Comparison of ENCODE assay signal across 17 mouse cellular contexts in the genomic region with DNA sequence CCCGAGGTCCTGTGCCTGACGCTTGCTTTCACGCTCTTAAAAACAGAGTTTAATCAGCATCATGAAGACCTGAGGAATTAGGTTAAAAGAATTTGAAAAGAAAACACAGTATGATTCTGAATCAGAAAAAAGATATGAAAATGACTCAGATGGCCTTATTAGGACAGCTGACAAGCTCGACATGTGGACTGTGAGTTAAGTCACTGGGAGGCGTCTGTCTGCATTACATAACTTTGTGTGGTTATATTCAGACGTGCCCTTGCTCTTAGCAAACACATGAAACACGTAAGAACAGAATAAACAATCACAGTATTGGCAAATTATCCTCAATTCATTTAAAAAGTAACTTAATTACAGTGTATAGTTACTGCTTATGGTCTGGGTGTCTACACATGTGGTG. TPM values are rescaled to one million over a fixed set of nuclear protein-coding genes. Genes with fewer than 3 reads are reported as not detected.
A peak's percentile ranks its signal among the peaks of the same experiment; 100 is the strongest.
DNase-seq lines count a peak whose midpoint lies in the region; ATAC-seq and TF ChIP-seq lines count a peak whose summit lies in the region.
"Had no signal": no experiment of that assay in that cellular context is flagged by ENCODE, and none has a peak within 500 bp of the region (broad histone marks: within the 10 kb centered on the region; RNA-seq: fewer than 3 reads in every experiment).

No protein-coding gene starts in this region.

- no peak for TF ChIP-seq CTCF in lung, postnatal 0 days (IDR thresholded peaks at IDR 0.05)

- no peak overlapping the region for H3K4me2 ChIP-seq in lung, postnatal 0 days (replicated peaks; ENCODE audit: low read depth, low read length)
- H3K4me2 ChIP-seq in myocyte (ENCODE audit: low read depth) = peak overlapping the region; percentile 82
- H3K4me2 ChIP-seq in midbrain, embryonic 11.5 days = no peak overlapping the region
- H3K4me2 ChIP-seq: embryonic facial prominence, embryonic 13.5 days; forebrain, embryonic 13.5 days; hindbrain, embryonic 14.5 days; limb, embryonic 12.5 days; midbrain, embryonic 15.5 days had no signal

- peak; percentile 62 for ATAC-seq in lung, postnatal 0 days
- no peak for ATAC-seq in midbrain, embryonic 11.5 days (ENCODE audit: low FRiP score)
- ATAC-seq: forebrain, embryonic 13.5 days; midbrain, embryonic 15.5 days had no signal

- H3K36me3 ChIP-seq in lung, postnatal 0 days (ENCODE audit: insufficient read depth, low read length) = no peaks in the 10 kb centered on the region
- no peaks in the 10 kb centered on the region for H3K36me3 ChIP-seq in myocyte (ENCODE audit: control insufficient read depth, insufficient read depth)
- no peaks in the 10 kb centered on the region for H3K36me3 ChIP-seq in midbrain, embryonic 11.5 days (ENCODE audit: control insufficient read depth, insufficient read depth, low read length)
- H3K36me3 ChIP-seq: embryonic facial prominence, embryonic 13.5 days; limb, embryonic 12.5 days; midbrain, embryonic 15.5 days had no signal

- peak; percentile 52; the same call in 1 of the 2 replicates for TF ChIP-seq EP300 in lung, postnatal 0 days (IDR thresholded peaks at IDR 0.05)

- TF ChIP-seq POLR2A in myocyte (IDR thresholded peaks at IDR 0.05; ENCODE audit: insufficient read length, low read depth) = no peak

- no peaks in the 10 kb centered on the region for H3K79me2 ChIP-seq in myocyte (ENCODE audit: control insufficient read depth, insufficient read depth)

- no peaks in the 10 kb centered on the region for H3K9me3 ChIP-seq in lung, postnatal 0 days (ENCODE audit: low read length)
- no peaks in the 10 kb centered on the region for H3K9me3 ChIP-seq in midbrain, embryonic 11.5 days (ENCODE audit: control insufficient read depth, low read length)
- H3K9me3 ChIP-seq: embryonic facial prominence, embryonic 13.5 days; forebrain, embryonic 13.5 days; limb, embryonic 12.5 days; midbrain, embryonic 15.5 days had no signal

- DNase-seq in adrenal gland, adult (ENCODE audit: inconsistent age in 2 of 2, low spot score in 1 of 2) = peak; percentile 40 to 73
- no peak for DNase-seq in adrenal gland, postnatal 4 days (ENCODE audit: low spot score in 2 of 2)
- DNase-seq in lung, postnatal 0 days (ENCODE audit: low spot score) = peak; percentile 78
- no peak for DNase-seq in lung, postnatal 14 days
- DNase-seq in midbrain, embryonic 11.5 days (ENCODE audit: low spot score, missing footprints) = no peak
- no peak for DNase-seq in kidney, adult 9 months
- DNase-seq: cerebellum, adult 8-10 months; heart, adult 2 months; kidney, adult 18-20 months; kidney, postnatal 36 days had no signal

- no peaks in the 10 kb centered on the region for H3K27me3 ChIP-seq in lung, postnatal 0 days (replicated peaks; ENCODE audit: insufficient read depth, low read length)
- H3K27me3 ChIP-seq in myocyte (ENCODE audit: control insufficient read depth, insufficient read depth, insufficient read length) = no peaks in the 10 kb centered on the region
- no peaks in the 10 kb centered on the region for H3K27me3 ChIP-seq in midbrain, embryonic 11.5 days (ENCODE audit: control insufficient read depth, insufficient read depth, low read length)
- H3K27me3 ChIP-seq: embryonic facial prominence, embryonic 13.5 days; forebrain, embryonic 13.5 days; limb, embryonic 12.5 days; midbrain, embryonic 15.5 days had no signal

- peaks cover 4% of the 10 kb centered on the region; the same call in 1 of the 2 replicates for H3K4me1 ChIP-seq in lung, postnatal 0 days (ENCODE audit: insufficient read depth, low read depth, low read length)
- peaks cover 15% of the 10 kb centered on the region for H3K4me1 ChIP-seq in brown adipose tissue, adult 24 weeks (ENCODE audit: control insufficient read depth, insufficient read depth, insufficient read length, low read length)
- H3K4me1 ChIP-seq in midbrain, embryonic 11.5 days (ENCODE audit: control insufficient read depth, insufficient read depth, low read length) = no peaks in the 10 kb centered on the region
- H3K4me1 ChIP-seq: forebrain, embryonic 13.5 days; limb, embryonic 12.5 days; midbrain, embryonic 15.5 days had no signal

- no peak overlapping the region for H3K9ac ChIP-seq in lung, postnatal 0 days (replicated peaks; ENCODE audit: low read depth)
- no peak overlapping the region for H3K9ac ChIP-seq in midbrain, embryonic 11.5 days (ENCODE audit: low read length)
- H3K9ac ChIP-seq: embryonic facial prominence, embryonic 13.5 days; forebrain, embryonic 13.5 days; hindbrain, embryonic 14.5 days; limb, embryonic 12.5 days; midbrain, embryonic 15.5 days had no signal

- no peak overlapping the region for H3ac ChIP-seq in myocyte (ENCODE audit: control insufficient read depth, insufficient read length)

- H3K27ac ChIP-seq in lung, postnatal 0 days (ENCODE audit: low read length) = peak overlapping the region; percentile 38; the same call in 1 of the 2 replicates
- H3K27ac ChIP-seq in brown adipose tissue, adult 24 weeks (replicated peaks; ENCODE audit: low read depth, low read length) = peak overlapping the region; percentile 89
- no peak overlapping the region for H3K27ac ChIP-seq in midbrain, embryonic 11.5 days (ENCODE audit: low read depth, low read length)
- H3K27ac ChIP-seq: embryonic facial prominence, embryonic 13.5 days; forebrain, embryonic 13.5 days; heart, adult 2 months; hindbrain, embryonic 14.5 days; limb, embryonic 12.5 days; midbrain, embryonic 15.5 days had no signal

- 35% methylated on average over 7 of the region's 7 CpGs for WGBS in lung, postnatal 0 days
- 83% methylated on average over 7 of the region's 7 CpGs for WGBS in midbrain, embryonic 11.5 days

- no peak overlapping the region for H3K4me3 ChIP-seq in lung, postnatal 0 days (ENCODE audit: low read depth, low read length)
- no peak overlapping the region for H3K4me3 ChIP-seq in brown adipose tissue, adult 24 weeks (ENCODE audit: insufficient read depth, low read depth, low read length)
- no peak overlapping the region for H3K4me3 ChIP-seq in myocyte
- H3K4me3 ChIP-seq in midbrain, embryonic 11.5 days (ENCODE audit: low read depth, low read length) = no peak overlapping the region
- H3K4me3 ChIP-seq: embryonic facial prominence, embryonic 13.5 days; forebrain, embryonic 13.5 days; heart, adult 2 months; limb, embryonic 12.5 days; midbrain, embryonic 15.5 days had no signal

TF ChIP-seq in myocyte, 11 proteins besides CTCF, POLR2A, EP300 and RAD21:
- TF ChIP-seq SRF (IDR thresholded peaks at IDR 0.05; ENCODE audit: control insufficient read depth, insufficient read length, low read depth) (peak; percentile 70), TCF12 (IDR thresholded peaks at IDR 0.05; ENCODE audit: insufficient read depth, poor library complexity, severe bottlenecking) (no peak)

RNA-seq across cellular contexts. Expression of gene Mrtfb, which starts 16.0 kb away (rescaled TPM):
- total RNA-seq in adrenal gland, postnatal 4 days (2021) = 10 to 100 TPM; 40.7 to 43.5 TPM
- polyA plus RNA-seq in lung, postnatal 0 days (2015; fragmentation: Nextera tagmentation; extraction: Ambion mirVana) = 21.8 and 24.0 TPM in 2 replicates
- polyA plus RNA-seq in brown adipose tissue, adult 24 weeks (2012; ENCODE audit: insufficient read depth, insufficient read length, missing spikeins) = 7.1 and 8.3 TPM in 2 replicates
- polyA plus RNA-seq in myocyte (2012; fragmentation: generic; extraction: Trizol) = 5.2 TPM
- 18.7 and 19.1 TPM in 2 replicates for polyA plus RNA-seq in midbrain, embryonic 11.5 days (2014; fragmentation: Nextera tagmentation; extraction: Ambion mirVana)

Comparison
In these comparisons a context has a peak if more than half of its experiments do, and no peak if none do; other contexts are left out.
1. DNase-seq: peak in adrenal gland, adult (2 of 2) and lung, postnatal 0 days (single experiment); none in adrenal gland, postnatal 4 days (0 of 2), lung, postnatal 14 days (single experiment), midbrain, embryonic 11.5 days (single experiment) and kidney, adult 9 months (single experiment).